Mouse (Mus musculus) midbrain, postnatal 0 days (tissue): ENCODE measurements around the gene Gbp2. TPM values are rescaled to one million over a fixed set of nuclear protein-coding genes. Genes with fewer than 3 reads are reported as not detected.

Experiments
- ATAC-seq: fragments of 200-750 bp; cut with Nextera tagmentation; 2 replicates; pipeline ENCODE4 v1.8.0; 2017; ENCODE audit warnings: moderate number of reproducible peaks, mild to moderate bottlenecking, moderate TSS enrichment, moderate library complexity; ENCODE audit not compliant: low FRiP score
- DNase-seq: peaks from one replicate; pipeline ENCODE4 v3.0.0-alpha.2; 2015; ENCODE audit warnings: low spot score
- H3K27ac ChIP-seq: fragments of 300-500 bp; sonication (generic); 2 replicates; pipeline ENCODE4 v1.5.1; 2014; ENCODE audit warnings: low read depth, mild to moderate bottlenecking, low read length, mixed read lengths
- H3K27me3 ChIP-seq: fragments of 300-500 bp; sonication (generic); 2 replicates; pipeline ENCODE4 v1.6.1; 2014; ENCODE audit warnings: low read length, control low read depth, mixed read lengths; ENCODE audit not compliant: insufficient read depth
- H3K36me3 ChIP-seq: fragments of 300-500 bp; sonication (generic); 2 replicates; pipeline ENCODE4 v1.6.1; 2014; ENCODE audit warnings: low read length, control low read depth, mixed read lengths; ENCODE audit not compliant: insufficient read depth
- H3K4me1 ChIP-seq: fragments of 300-500 bp; sonication (generic); 2 replicates; pipeline ENCODE4 v1.6.1; 2014; ENCODE audit warnings: mild to moderate bottlenecking, control low read depth, antibody characterized with exemption, low read length, mixed read lengths; ENCODE audit not compliant: insufficient read depth
- H3K4me2 ChIP-seq: fragments of 300-500 bp; sonication (generic); 2 replicates; pipeline ENCODE4 v1.6.1; 2014; ENCODE audit warnings: low read depth, mild to moderate bottlenecking, low read length, mixed read lengths; ENCODE audit not compliant: poor library complexity, severe bottlenecking
- H3K4me3 ChIP-seq: fragments of 300-500 bp; sonication (generic); 2 replicates; pipeline ENCODE4 v1.5.1; 2014; ENCODE audit warnings: low read depth, mild to moderate bottlenecking, low read length, moderate library complexity
- H3K9ac ChIP-seq: fragments of 300-500 bp; sonication (generic); replicated peaks from 2 replicates; pipeline ENCODE4 v1.6.1; 2014; ENCODE audit warnings: mild to moderate bottlenecking, low read length, moderate library complexity, mixed read lengths; ENCODE audit not compliant: poor library complexity, severe bottlenecking
- H3K9me3 ChIP-seq: fragments of 300-500 bp; sonication (generic); 2 replicates; pipeline ENCODE4 v1.6.1; 2016; ENCODE audit warnings: low read length, control low read depth
- CTCF ChIP-seq: IDR thresholded peaks from 2 replicates; pipeline ENCODE4 v1.5.1; 2016; ENCODE audit warnings: antibody characterized with exemption, mild to moderate bottlenecking
- WGBS: fragments of 180-500 bp; shearing (Covaris S2); extraction: QIAGEN DNeasy Blood & Tissue Kit; methylation state at CpG from one replicate; pipeline ENCODE4 v1.1.7; 2014; 5-methylcytosine and 5-hydroxymethylcytosine counted together
- microRNA-seq: library from miRNA; unstranded; fragments of <30 nt; microRNA quantifications from one replicate; pipeline ENCODE4, GENCODE M21; 2016; ENCODE audit warnings: borderline number of aligned reads
- polyA plus RNA-seq: library from polyadenylated mRNA; unstranded; fragments of >200 nt; fragmentation: Nextera tagmentation; extraction: Ambion mirVana; gene quantifications from 2 replicates; pipeline ENCODE4 v1.2.1, GENCODE M21; 2015
- total RNA-seq: library from RNA; depleted of rRNA; stranded (reverse); fragments of >200 nt; gene quantifications from 2 replicates; pipeline ENCODE4 v1.2.3, GENCODE M21; 2014; rRNA removed

The Gbp2 gene
- total and polyA plus RNA-seq, 2 experiments from 2014 or later, result 0.71 to 1.1 TPM

GRCm38 (mm10) chr3:142650205-142650604, 29.8 kb downstream of the Gbp2 start:
- H3K4me1 ChIP-seq, result no peaks in the 10 kb centered on the region
- no peaks in the 10 kb centered on the region for H3K36me3 ChIP-seq
- no peak overlapping the region for H3K9ac ChIP-seq
- H3K4me3 ChIP-seq, result no peak overlapping the region
- H3K27me3 ChIP-seq, result no peaks in the 10 kb centered on the region
- no peak for DNase-seq
- 14% methylated on average over 2 of the region's 2 CpGs for WGBS
- no peak overlapping the region for H3K27ac ChIP-seq
- no peaks in the 10 kb centered on the region for H3K9me3 ChIP-seq
- H3K4me2 ChIP-seq, result no peak overlapping the region
- ATAC-seq, result no peak
- no peak for TF ChIP-seq CTCF

GRCm38 (mm10) chr3:142664723-142665122, 44.3 kb downstream of the Gbp2 start:
- no peak overlapping the region for H3K4me3 ChIP-seq
- no peak overlapping the region for H3K4me2 ChIP-seq
- H3K36me3 ChIP-seq, result no peaks in the 10 kb centered on the region
- ATAC-seq, result no peak
- no peak for TF ChIP-seq CTCF
- no peak for DNase-seq
- WGBS, result 93% methylated on average over 8 of the region's 8 CpGs
- H3K4me1 ChIP-seq, result no peaks in the 10 kb centered on the region
- H3K9ac ChIP-seq, result no peak overlapping the region
- H3K9me3 ChIP-seq, result no peaks in the 10 kb centered on the region
- no peak overlapping the region for H3K27ac ChIP-seq
- H3K27me3 ChIP-seq, result no peaks in the 10 kb centered on the region

- Histone ChIP-seq H3K9me3 (no peaks in the 10 kb centered on the region), H3K4me2 (no peak overlapping the region), H3K4me3 (no peak overlapping the region), H3K4me1 (no peaks in the 10 kb centered on the region), H3K9ac (no peak overlapping the region), H3K27ac (no peak overlapping the region), H3K27me3 (no peaks in the 10 kb centered on the region), H3K36me3 (no peaks in the 10 kb centered on the region)
- WGBS, result 91% methylated on average over 1 of the region's 1 CpGs
- TF ChIP-seq CTCF, result peak; percentile 73
- DNase-seq (peak; percentile 66), ATAC-seq (no peak)
These were observed 54.2 kb downstream of the Gbp2 start for GRCm38 (mm10) chr3:142674607-142675006.

Small RNA genes within 50 kb of the gene (microRNA-seq; reads per million reads assigned to microRNA genes)
- not detected for gene Mir6381

Other genes with a start within 250 kb of the Gbp2 start
- 28.1 and 29.1 TPM in 2 replicates for gene Pdlim5, start 224.9 kb upstream of the Gbp2 start, total RNA-seq
- 12.6 and 13.7 TPM in 2 replicates for gene Pdlim5, start 224.9 kb upstream of the Gbp2 start, polyA plus RNA-seq
- gene Gbp5, start 126.6 kb upstream of the Gbp2 start, total RNA-seq, result 0.19 and 1.0 TPM in 2 replicates
- 0.23 and 0.39 TPM in 2 replicates for gene Gbp5, start 126.6 kb upstream of the Gbp2 start, polyA plus RNA-seq
- 2.5 and 2.8 TPM in 2 replicates for gene Gbp7, start 90.3 kb upstream of the Gbp2 start, total RNA-seq
- 3.0 and 3.1 TPM in 2 replicates for gene Gbp7, start 90.3 kb upstream of the Gbp2 start, polyA plus RNA-seq
- gene Gbp3, start 60.6 kb upstream of the Gbp2 start, total RNA-seq, result 3.1 and 3.5 TPM in 2 replicates
- 2.3 and 3.6 TPM in 2 replicates for gene Gbp3, start 60.6 kb upstream of the Gbp2 start, polyA plus RNA-seq
- gene Gbp2b, start 25.8 kb upstream of the Gbp2 start, total RNA-seq, result not detected in 2 replicates
- not detected in 2 replicates for gene Gbp2b, start 25.8 kb upstream of the Gbp2 start, polyA plus RNA-seq
- 3.1 and 4.7 TPM in 2 replicates for gene Kyat3, start 80.4 kb downstream of the Gbp2 start, total RNA-seq
- 5.1 and 5.6 TPM in 2 replicates for gene Kyat3, start 80.4 kb downstream of the Gbp2 start, polyA plus RNA-seq
- 29.5 and 38.7 TPM in 2 replicates for gene Gtf2b, start 144.4 kb downstream of the Gbp2 start, total RNA-seq
- 45.6 and 51.2 TPM in 2 replicates for gene Gtf2b, start 144.4 kb downstream of the Gbp2 start, polyA plus RNA-seq